Mouse (Mus musculus) E14TG2a.4 (cell line): ENCODE data around the gene Tmem100.

Experiments
- H3K27me3 ChIP-seq: 2 replicates; pipeline ENCODE4 v1.6.1; 2014; ENCODE audit warnings: low read length, control low read depth; ENCODE audit not compliant: insufficient read depth
- H3K36me3 ChIP-seq: 2 replicates; pipeline ENCODE4 v1.6.1; 2014; ENCODE audit warnings: low read length, control low read depth; ENCODE audit not compliant: insufficient read depth
- H3K4me1 ChIP-seq: replicated peaks from 2 replicates; pipeline ENCODE4 v1.6.1; 2014; ENCODE audit warnings: low read depth, low read length, control low read depth
- H3K4me3 ChIP-seq: replicated peaks from 2 replicates; pipeline ENCODE4 v1.5.1; 2014; ENCODE audit warnings: mild to moderate bottlenecking, low read length
- H3K9me3 ChIP-seq: 2 replicates; pipeline ENCODE4 v1.6.1; 2014; ENCODE audit warnings: low read length, control low read depth
- CTCF ChIP-seq: conservative IDR thresholded peaks from 2 replicates; pipeline ENCODE4 v1.5.1; 2014; ENCODE audit warnings: low read length
- NANOG ChIP-seq: IDR thresholded peaks from 2 replicates; pipeline ENCODE4 v1.6.1; 2014; ENCODE audit warnings: borderline replicate concordance, low read length, mixed read lengths
- POU5F1 ChIP-seq: IDR thresholded peaks from 2 replicates; pipeline ENCODE4 v1.6.1; 2014; ENCODE audit warnings: low read length, borderline replicate concordance

The Tmem100 gene

DNA sequence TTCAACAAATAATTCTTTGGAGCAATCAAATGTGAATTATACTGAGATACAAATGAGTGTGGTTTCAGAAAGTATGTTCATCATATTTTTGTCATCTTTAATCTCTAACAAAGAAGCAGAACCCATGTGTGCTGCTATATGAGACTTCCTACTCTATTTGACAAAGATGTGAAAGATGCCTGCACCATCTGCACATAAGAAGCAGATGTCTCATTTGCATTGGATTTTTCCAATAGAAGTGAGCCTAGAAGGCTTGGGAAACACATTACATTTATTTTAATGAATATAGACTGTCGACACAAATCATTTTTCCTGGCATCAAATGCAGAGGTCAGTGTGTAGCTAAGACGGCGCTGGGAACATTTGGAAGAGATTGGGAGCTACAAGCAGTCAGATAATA is 52.9 kb downstream of the Tmem100 start:
- no peak for TF ChIP-seq POU5F1
- no peak for TF ChIP-seq NANOG
- no peak for TF ChIP-seq CTCF
- H3K4me3 ChIP-seq, result no peak overlapping the region
- H3K4me1 ChIP-seq, result no peaks in the 10 kb centered on the region
- no peaks in the 10 kb centered on the region for H3K9me3 ChIP-seq
- no peaks in the 10 kb centered on the region for H3K36me3 ChIP-seq
- no peaks in the 10 kb centered on the region for H3K27me3 ChIP-seq

GRCm38 (mm10) chr11:90084166-90084565 is 54.0 kb downstream of the Tmem100 start:
- H3K4me3 ChIP-seq, result no peak overlapping the region
- no peaks in the 10 kb centered on the region for H3K36me3 ChIP-seq
- H3K4me1 ChIP-seq, result no peaks in the 10 kb centered on the region
- no peak for TF ChIP-seq NANOG
- TF ChIP-seq POU5F1, result no peak
- no peak for TF ChIP-seq CTCF
- no peaks in the 10 kb centered on the region for H3K9me3 ChIP-seq
- no peaks in the 10 kb centered on the region for H3K27me3 ChIP-seq
